Mouse (Mus musculus) CD4-positive naive resting alpha-beta T cell, adult 57 days (primary cell): Measurements from ENCODE around the gene Tmem183a. TPM values are rescaled to one million over a fixed set of nuclear protein-coding genes. Genes with fewer than 3 reads are reported as not detected.

Source experiments
- total RNA-seq: library from RNA; stranded (reverse); gene quantifications from one replicate; pipeline ENCODE4 v1.2.4, GENCODE M21; 2023

Gene Tmem183a
- total RNA-seq, result 58.4 TPM

DNA sequence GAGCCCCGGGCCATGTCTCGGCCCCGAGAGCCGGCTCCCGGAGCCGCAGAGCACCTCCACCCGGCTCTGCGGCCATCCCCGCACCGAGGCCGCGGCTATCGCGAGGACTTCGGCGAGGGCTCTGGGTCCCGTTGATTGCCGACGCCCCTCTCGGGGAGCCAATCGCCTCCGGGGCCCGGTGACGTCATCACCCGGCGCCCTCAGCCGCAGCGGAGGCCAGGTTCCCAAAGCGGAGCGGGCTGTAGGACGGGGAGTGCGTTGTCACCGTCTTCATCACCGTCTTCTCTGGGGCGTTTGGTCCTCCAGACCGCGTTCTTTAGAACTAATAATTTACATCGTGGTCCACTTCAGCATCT lies at the start of gene Tmem183a:
Gene Tmem183a (minus strand): TSS at position 123 of the 356 bp plus-strand sequence.

GRCm38 (mm10) chr1:134405509-134406413 lies 44.0 kb upstream of the Tmem183a start, which contains the start of gene Cyb5r1:
Gene Cyb5r1, plus strand, starts transcription at chr1:134405559.

DNA sequence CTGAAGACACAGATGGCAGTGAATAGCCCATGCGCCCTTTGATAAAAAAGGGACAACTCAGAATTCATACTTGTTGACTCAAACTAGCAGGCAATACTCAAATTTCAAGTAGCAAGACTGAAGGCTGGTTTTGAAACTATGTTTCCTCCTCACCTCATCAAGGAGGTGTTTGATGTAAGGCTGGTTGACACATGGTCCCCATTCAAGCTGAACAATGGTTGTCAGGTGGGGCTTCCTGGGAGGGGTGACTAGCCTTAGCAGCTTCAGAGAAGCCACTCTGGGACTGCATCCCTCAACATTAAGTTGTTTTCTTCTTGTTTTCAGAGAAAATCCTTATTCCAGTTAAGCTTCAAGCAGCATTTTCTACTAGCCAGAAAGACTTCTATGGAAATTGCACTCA lies 23.9 kb upstream of the Tmem183a start, which contains the start of gene 4933406M09Rik:
Gene 4933406M09Rik (plus strand): TSS at position 275 of the 400 bp plus-strand sequence.

GRCm38 (mm10) chr1:134332770-134333271 lies 29.0 kb downstream of the Tmem183a start, which contains the start of gene Ppfia4:
Gene Ppfia4, minus strand, starts transcription at chr1:134332928.

Other genes with a start within 250 kb of the Tmem183a start
- gene Chil1, start 179.8 kb downstream of the Tmem183a start, total RNA-seq, result not detected
- gene Mybph, start 168.5 kb downstream of the Tmem183a start, total RNA-seq, result not detected
- gene Adora1, start 126.5 kb downstream of the Tmem183a start, total RNA-seq, result not detected
- gene Myog, start 72.0 kb downstream of the Tmem183a start, total RNA-seq, result not detected
- 0.80 TPM for gene Ppfia4, start 29.1 kb downstream of the Tmem183a start, total RNA-seq
- gene 4933406M09Rik, start 24.0 kb upstream of the Tmem183a start, total RNA-seq, result not detected
- gene Cyb5r1, start 43.6 kb upstream of the Tmem183a start, total RNA-seq, result 13.2 TPM
- gene Adipor1, start 53.4 kb upstream of the Tmem183a start, total RNA-seq, result 68.2 TPM
- gene Klhl12, start 93.6 kb upstream of the Tmem183a start, total RNA-seq, result 34.2 TPM
- 23.7 TPM for gene Rabif, start 132.7 kb upstream of the Tmem183a start, total RNA-seq
- not detected for gene Mgat4e, start 187.7 kb upstream of the Tmem183a start, total RNA-seq
- gene Kdm5b, start 198.2 kb upstream of the Tmem183a start, total RNA-seq, result 67.5 TPM